Mouse (Mus musculus): Measurements from ENCODE around the gene Kcnb1.

DNA sequence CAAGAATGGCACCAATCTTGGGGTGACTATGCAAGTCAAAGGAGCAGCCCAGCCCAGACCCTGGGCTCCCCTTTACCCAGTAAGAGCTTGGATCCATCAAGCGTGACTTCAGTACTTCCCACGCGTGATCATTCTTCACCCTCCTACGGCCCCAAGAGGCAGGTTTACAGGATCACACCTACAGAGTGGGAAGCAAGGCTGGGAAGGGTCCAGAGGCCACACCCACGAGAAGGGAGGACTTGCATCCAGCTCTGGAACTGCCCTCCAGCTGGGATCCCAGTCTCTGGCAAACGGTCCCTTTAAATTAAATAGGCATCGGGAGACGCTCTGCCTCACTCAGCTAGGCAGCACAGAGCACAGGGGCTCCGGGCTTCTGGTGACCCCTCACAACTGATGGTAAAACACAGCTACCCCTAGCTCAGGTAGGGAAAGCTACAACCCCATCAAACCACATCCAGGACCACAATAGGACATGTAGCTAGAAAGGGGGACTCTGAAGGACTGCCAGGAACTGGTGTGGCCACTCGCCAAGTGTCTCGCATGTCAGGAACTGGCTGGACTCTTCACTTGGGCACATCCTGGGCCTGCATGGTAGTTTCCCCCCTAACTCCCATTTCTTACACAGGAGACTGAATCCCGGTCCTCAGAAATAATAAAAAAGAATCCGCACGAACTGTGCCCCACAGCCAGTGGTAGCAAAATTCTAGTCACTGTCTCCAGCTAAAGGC is 8.1 kb downstream of the Kcnb1 start:
- no peak for TF ChIP-seq CTCF (IDR thresholded peaks at IDR 0.05; ENCODE audit: control insufficient read depth, insufficient read depth, insufficient read length)
- TF ChIP-seq MAX (IDR thresholded peaks at IDR 0.05): no peak
- TF ChIP-seq MYOD1 (IDR thresholded peaks at IDR 0.05; ENCODE audit: control insufficient read depth, insufficient read length, low read depth): no peak
- no peak for TF ChIP-seq MYOG (IDR thresholded peaks at IDR 0.05; ENCODE audit: control insufficient read depth, extremely low read depth, insufficient read length)
- no peak for TF ChIP-seq FOSL1 (IDR thresholded peaks at IDR 0.05; ENCODE audit: insufficient read depth, low read length, poor library complexity, severe bottlenecking)
- TF ChIP-seq USF1 (IDR thresholded peaks at IDR 0.05; ENCODE audit: low read depth): no peak
- TF ChIP-seq CEBPB (IDR thresholded peaks at IDR 0.05; ENCODE audit: low read depth): no peak
